Mouse (Mus musculus) CH12.LX (cell line): ENCODE measurements around the gene U2af2. TPM values are rescaled to one million over a fixed set of nuclear protein-coding genes. Genes with fewer than 3 reads are reported as not detected.

Experiments
- DNase-seq: peaks from one replicate; pipeline ENCODE4 v3.0.0-alpha.2; 2013; ENCODE audit errors: extremely low read depth
- H3K27ac ChIP-seq: 2 replicates; pipeline ENCODE4 v1.5.1; 2012; ENCODE audit warnings: low read depth, mild to moderate bottlenecking, control low read depth, moderate library complexity; ENCODE audit not compliant: insufficient read depth
- H3K27me3 ChIP-seq: replicated peaks from 2 replicates; pipeline ENCODE3; 2012; ENCODE audit warnings: inconsistent platforms
- H3K36me3 ChIP-seq, 2 experiments: replicated peaks in 1 of 2; 2 replicates each; pipeline versions ENCODE3 to v1.6.1; 2012; ENCODE audit warnings: inconsistent platforms in 1 of 2, low read length in 1 of 2, mild to moderate bottlenecking in 1 of 2, mixed read lengths in 1 of 2, moderate library complexity in 1 of 2; ENCODE audit not compliant: control insufficient read depth in 1 of 2, insufficient read depth in 1 of 2
- H3K4me1 ChIP-seq, 2 experiments: 2 replicates each; pipeline ENCODE4 v1.6.1; 2012; ENCODE audit warnings: inconsistent platforms in 1 of 2, moderate library complexity in 1 of 2; ENCODE audit not compliant: insufficient read depth in 2 of 2, control insufficient read depth in 1 of 2
- H3K4me2 ChIP-seq: 2 replicates; pipeline ENCODE4 v1.6.1; 2012; ENCODE audit warnings: low read depth, mild to moderate bottlenecking, control low read depth; ENCODE audit not compliant: poor library complexity, insufficient read depth, severe bottlenecking
- H3K4me3 ChIP-seq, 3 experiments: fragments of 150-350 bp in 1 of 3; sonication (generic) in 1 of 3; replicated peaks in 1 of 3; 2 replicates each; pipeline versions ENCODE3 to v1.5.1; 2011 to 2012; ENCODE audit warnings: low read depth in 2 of 3, low read length in 2 of 3, mild to moderate bottlenecking in 2 of 3, moderate library complexity in 2 of 3, control low read depth in 1 of 3, improper control_type of control experiment in 1 of 3, inconsistent platforms in 1 of 3, mixed read lengths in 1 of 3; ENCODE audit not compliant: poor library complexity in 1 of 3
- H3K79me2 ChIP-seq: replicated peaks from 2 replicates; pipeline ENCODE4 v1.6.1; 2012; ENCODE audit warnings: mild to moderate bottlenecking, moderate library complexity; ENCODE audit not compliant: control insufficient read depth, poor library complexity, insufficient read depth, severe bottlenecking; ENCODE audit errors: extremely low read depth
- H3K9ac ChIP-seq: 2 replicates; pipeline ENCODE4 v1.6.1; 2012; ENCODE audit warnings: low read depth, mild to moderate bottlenecking, control low read depth, moderate library complexity; ENCODE audit not compliant: insufficient read depth
- H3K9me3 ChIP-seq: replicated peaks from 2 replicates; pipeline ENCODE3; 2012; ENCODE audit warnings: low read length, inconsistent platforms, mixed read lengths
- BHLHE40 ChIP-seq: IDR thresholded peaks from 2 replicates; pipeline ENCODE4 v1.6.1; 2011; ENCODE audit warnings: mild to moderate bottlenecking, low read depth, low read length, improper control_type of control experiment
- CTCF ChIP-seq, 2 experiments: IDR thresholded peaks in 1 of 2; conservative IDR thresholded peaks in 1 of 2; 2 replicates each; pipeline ENCODE4 v1.5.1; 2011 to 2012; ENCODE audit warnings: low read depth in 2 of 2, low read length in 2 of 2, improper control_type of control experiment in 1 of 2, inconsistent platforms in 1 of 2, mild to moderate bottlenecking in 1 of 2, moderate library complexity in 1 of 2
- E2F4 ChIP-seq: IDR thresholded peaks from 2 replicates; pipeline ENCODE4 v1.6.1; 2011; ENCODE audit warnings: low read depth, low read length, improper control_type of control experiment; ENCODE audit not compliant: insufficient replicate concordance
- ELF1 ChIP-seq: IDR thresholded peaks from 2 replicates; pipeline ENCODE4 v1.6.1; 2014; ENCODE audit warnings: low read depth, mild to moderate bottlenecking, inconsistent platforms, low read length, improper control_type of control experiment
- EP300 ChIP-seq: IDR thresholded peaks from 2 replicates; pipeline ENCODE4 v1.6.1; 2011; ENCODE audit warnings: low read length, improper control_type of control experiment
- ETS1 ChIP-seq: conservative IDR thresholded peaks from 2 replicates; pipeline ENCODE4 v1.6.1; 2012; ENCODE audit warnings: low read depth, mild to moderate bottlenecking, inconsistent platforms, low read length, improper control_type of control experiment, moderate library complexity
- GABPA ChIP-seq: IDR thresholded peaks from 2 replicates; pipeline ENCODE4 v1.6.1; 2012; ENCODE audit warnings: low read depth, low read length, improper control_type of control experiment, inconsistent platforms; ENCODE audit not compliant: insufficient replicate concordance
- HCFC1 ChIP-seq: IDR thresholded peaks from 2 replicates; pipeline ENCODE4 v1.6.1; 2012; ENCODE audit warnings: low read depth, mild to moderate bottlenecking, inconsistent platforms, low read length, improper control_type of control experiment
- IRF4 ChIP-seq: IDR thresholded peaks from 2 replicates; pipeline ENCODE4 v1.6.1; 2014; ENCODE audit warnings: low read depth, mild to moderate bottlenecking, inconsistent platforms, low read length, improper control_type of control experiment
- JUN ChIP-seq: IDR thresholded peaks from 2 replicates; pipeline ENCODE4 v1.6.1; 2011; ENCODE audit warnings: low read depth, mild to moderate bottlenecking, low read length, improper control_type of control experiment, moderate library complexity; ENCODE audit not compliant: insufficient read depth
- JUND ChIP-seq: conservative IDR thresholded peaks from 2 replicates; pipeline ENCODE4 v1.6.1; 2011; ENCODE audit warnings: low read depth, low read length, improper control_type of control experiment
- KAT2A ChIP-seq: IDR thresholded peaks from 2 replicates; pipeline ENCODE4 v1.6.1; 2012; ENCODE audit warnings: low read length, improper control_type of control experiment, inconsistent platforms; ENCODE audit not compliant: insufficient replicate concordance
- MAFK ChIP-seq: IDR thresholded peaks from 2 replicates; pipeline ENCODE4 v1.6.1; 2011; ENCODE audit warnings: low read length, improper control_type of control experiment; ENCODE audit not compliant: insufficient replicate concordance
- MAX ChIP-seq: IDR thresholded peaks from 2 replicates; pipeline ENCODE4 v1.6.1; 2011; ENCODE audit warnings: low read length, improper control_type of control experiment
- MXI1 ChIP-seq: IDR thresholded peaks from 2 replicates; pipeline ENCODE4 v1.6.1; 2011; ENCODE audit warnings: mild to moderate bottlenecking, low read depth, low read length, improper control_type of control experiment
- MYC ChIP-seq: IDR thresholded peaks from 2 replicates; pipeline ENCODE4 v1.6.1; 2011; ENCODE audit warnings: low read depth, mild to moderate bottlenecking, improper control_type of control experiment, low read length
- NELFE ChIP-seq: IDR thresholded peaks from 2 replicates; pipeline ENCODE4 v1.6.1; 2011; ENCODE audit warnings: low read depth, low read length, improper control_type of control experiment
- POLR2AphosphoS2 ChIP-seq: IDR thresholded peaks from 2 replicates; pipeline ENCODE4 v1.6.1; 2011; ENCODE audit warnings: low read depth, low read length, improper control_type of control experiment
- RAD21 ChIP-seq: IDR thresholded peaks from 2 replicates; pipeline ENCODE4 v1.6.1; 2011; ENCODE audit warnings: low read depth, mild to moderate bottlenecking, low read length, improper control_type of control experiment, moderate library complexity
- RCOR1 ChIP-seq: conservative IDR thresholded peaks from 2 replicates; pipeline ENCODE4 v1.6.1; 2012; ENCODE audit warnings: low read depth, mild to moderate bottlenecking, inconsistent platforms, low read length, improper control_type of control experiment
- SMC3 ChIP-seq: IDR thresholded peaks from 2 replicates; pipeline ENCODE4 v1.6.1; 2011; ENCODE audit warnings: low read depth, low read length, improper control_type of control experiment
- TBP ChIP-seq: conservative IDR thresholded peaks from 2 replicates; pipeline ENCODE4 v1.6.1; 2011; ENCODE audit warnings: low read depth, low read length, improper control_type of control experiment
- TCF12 ChIP-seq: IDR thresholded peaks from 2 replicates; pipeline ENCODE4 v1.6.1; 2014; ENCODE audit warnings: low read depth, mild to moderate bottlenecking, inconsistent platforms, low read length, improper control_type of control experiment
- USF1 ChIP-seq: IDR thresholded peaks from 2 replicates; pipeline ENCODE4 v1.6.1; 2014; ENCODE audit warnings: low read depth, mild to moderate bottlenecking, inconsistent platforms, low read length, improper control_type of control experiment
- ZKSCAN1 ChIP-seq: IDR thresholded peaks from 2 replicates; pipeline ENCODE4 v1.6.1; 2012; ENCODE audit warnings: low read depth, inconsistent platforms, low read length, improper control_type of control experiment, borderline replicate concordance
- dilution Hi-C: fragments of 300-500 bp; cut with MboI; formaldehyde crosslinking; loops from 2 replicates; pipeline ENCODE4 v1.14.3; 2020; ENCODE audit warnings: low sequenced_read_pairs; ENCODE audit not compliant: extremely low pct_unique_long_range_greater_than_20kb, extremely low pct_ligation_motif_present
- in situ Hi-C: fragments of 300-500 bp; cut with MboI; formaldehyde crosslinking; loops from 3 replicates; pipeline ENCODE4 v1.14.3; 2019; ENCODE audit warnings: low sequenced_read_pairs, low pct_ligation_motif_present, low pct_unique_long_range_greater_than_20kb, mixed read lengths
- polyA plus RNA-seq: library from polyadenylated mRNA; unstranded; fragments of >175 nt; gene quantifications from 2 replicates; pipeline ENCODE4 v1.2.1, GENCODE M21; 2012; ENCODE audit warnings: low read depth; ENCODE audit not compliant: insufficient read length
- total RNA-seq, 2 experiments: library from RNA; depleted of rRNA; stranded (reverse); fragments of 300-350 nt in 1 of 2; fragments of >200 nt in 1 of 2; gene quantifications; 2 replicates each; pipeline ENCODE4 v1.2.3; 2012 to 2014

Gene U2af2
- total and polyA plus RNA-seq, 3 experiments, result 293 to 449 (median 295) TPM

- in situ Hi-C loops, result no loop called here
- Histone ChIP-seq H3K4me1 (peaks cover 16 to 24% of the 10 kb centered on the region in 2 experiments), H3K27me3 (no peaks in the 10 kb centered on the region)
- DNase-seq, result peak; percentile 34
- dilution Hi-C loops, result no loop called here
- TF ChIP-seq JUND (no peak), MXI1 (no peak), RCOR1 (no peak), CTCF (conservative IDR thresholded peaks at IDR 0.05 in 1 of 2, IDR thresholded peaks at IDR 0.05 in 1 of 2; ENCODE audit: low read depth in 2 of 2, low read length in 2 of 2) (peak; percentile 13 to 65; a peak in 2 of 4 replicates), MAFK (peak; percentile 61), KAT2A (no peak), USF1 (no peak), NELFE (no peak), POLR2AphosphoS2 (no peak), RAD21 (peak; percentile 60), SMC3 (peak; percentile 27), MAX (no peak), ZKSCAN1 (no peak), GABPA (no peak), JUN (no peak), BHLHE40 (peak; percentile 17; the same call in 1 of the 2 replicates), ETS1 (no peak), MYC (no peak), ELF1 (no peak), TBP (no peak), EP300 (no peak), IRF4 (0 out of 2 replicates have a peak, but pooled peaks have one; percentile 19)
- TF ChIP-seq, all 38 proteins: peak for 6
- peaks cover 0 to 8% of the 10 kb centered on the region in 2 experiments for H3K36me3 ChIP-seq
- H3K4me3 ChIP-seq, result no peak overlapping the region
- H3K79me2 ChIP-seq, result no peaks in the 10 kb centered on the region
- H3K9me3 ChIP-seq, result no peaks in the 10 kb centered on the region
- H3K27ac ChIP-seq, result no peak overlapping the region
- H3K9ac ChIP-seq, result no peak overlapping the region
- no peak overlapping the region for H3K4me2 ChIP-seq
Measured at GRCm38 (mm10) chr7:5046112-5046511, 15.8 kb upstream of the U2af2 start.

GRCm38 (mm10) chr7:5047313-5047712, 14.6 kb upstream of the U2af2 start:
- H3K4me2 ChIP-seq, result no peak overlapping the region
- H3K9me3 ChIP-seq, result no peaks in the 10 kb centered on the region
- peaks cover 16 to 30% of the 10 kb centered on the region in 2 experiments for H3K4me1 ChIP-seq
- H3K79me2 ChIP-seq, result no peaks in the 10 kb centered on the region
- H3K4me3 ChIP-seq, result no peak overlapping the region
- no peaks in the 10 kb centered on the region for H3K27me3 ChIP-seq
- in situ Hi-C loops, result no loop called here
- H3K36me3 ChIP-seq, result peaks cover 0 to 2% of the 10 kb centered on the region in 2 experiments
- H3K27ac ChIP-seq, result no peak overlapping the region
- no peak overlapping the region for H3K9ac ChIP-seq
- peak; percentile 48 for DNase-seq
- TF ChIP-seq IRF4, result no peak
- TF ChIP-seq CTCF (conservative IDR thresholded peaks at IDR 0.05 in 1 of 2, IDR thresholded peaks at IDR 0.05 in 1 of 2; ENCODE audit: low read depth in 2 of 2, low read length in 2 of 2), result peak; percentile 15 to 88; a peak in 2 of 4 replicates
- TF ChIP-seq E2F4, result 0 out of 2 replicates have a peak, but pooled peaks have one; percentile 59
- peak; percentile 81 for TF ChIP-seq RAD21
- TF ChIP-seq SMC3, result peak; percentile 69
- TF ChIP-seq JUN, result no peak
- TF ChIP-seq TCF12, result no peak
- TF ChIP-seq HCFC1, result no peak
- dilution Hi-C loops, result no loop called here
